Mouse (Mus musculus) E14TG2a.4 (cell line): ENCODE data around the gene Trim62.

ENCODE experiments used
- CTCF ChIP-seq: conservative IDR thresholded peaks from 2 replicates; pipeline ENCODE4 v1.5.1; 2014; ENCODE audit warnings: low read length
- NANOG ChIP-seq: IDR thresholded peaks from 2 replicates; pipeline ENCODE4 v1.6.1; 2014; ENCODE audit warnings: borderline replicate concordance, low read length, mixed read lengths
- POU5F1 ChIP-seq: IDR thresholded peaks from 2 replicates; pipeline ENCODE4 v1.6.1; 2014; ENCODE audit warnings: low read length, borderline replicate concordance

- TF ChIP-seq CTCF, result no peak
- no peak for TF ChIP-seq NANOG
- no peak for TF ChIP-seq POU5F1
Observed at GRCm38 (mm10) chr4:128855613-128856040, 27.8 kb upstream of the Trim62 start.
